8 mouse cellular contexts compared by ENCODE assay signal in genomic region chr8:124052110-124052509, GRCm38 (mm10). TPM values are rescaled to one million over a fixed set of nuclear protein-coding genes. Genes with fewer than 3 reads are reported as not detected.
DNase-seq lines count a peak whose midpoint lies in the region; ATAC-seq and TF ChIP-seq lines count a peak whose summit lies in the region.

No protein-coding gene starts in this region.

- no peak; the same call in 1 of the 2 replicates for ATAC-seq in limb, embryonic 14.5 days (ENCODE audit: low FRiP score, low read depth)
- ATAC-seq in midbrain, postnatal 0 days (ENCODE audit: low FRiP score), result peak; percentile 60; the same call in 1 of the 2 replicates

- H3K4me2 ChIP-seq in limb, embryonic 14.5 days (replicated peaks; ENCODE audit: low read depth, low read length, severe bottlenecking), result no peak overlapping the region
- H3K4me2 ChIP-seq in midbrain, postnatal 0 days (ENCODE audit: low read depth, low read length, poor library complexity, severe bottlenecking), result no peak overlapping the region

- TF ChIP-seq EP300 in heart, adult 2 months (IDR thresholded peaks at IDR 0.05; ENCODE audit: insufficient read depth, low read depth, low read length), result peak; percentile 97

- peak; percentile 79 for DNase-seq in B cell, adult 2 months
- peak; percentile 69 for DNase-seq in adrenal gland, adult 18-20 months (ENCODE audit: low spot score in 2 of 2)
- peak; percentile 75 for DNase-seq in embryo, embryonic 11 days
- peak; percentile 65 to 83 for DNase-seq in heart, adult 2 months
- DNase-seq in kidney, adult 9 months, result peak; percentile 76
- DNase-seq in limb, embryonic 14.5 days (ENCODE audit: low spot score), result peak; percentile 61
- peak; percentile 79 for DNase-seq in midbrain, postnatal 0 days (ENCODE audit: low spot score)
- DNase-seq in splenic B cell, adult 2 months (ENCODE audit: low read depth, low spot score), result peak; percentile 65

- intact Hi-C loops in heart, adult 2 months (cut with DNase I), result loop anchor here (1.0 to 5.0 kb wide), 3 partner anchors 179 to 297 kb away; partner anchors contain the start of gene Galnt2

- no peaks in the 10 kb centered on the region for H3K9me3 ChIP-seq in limb, embryonic 14.5 days (ENCODE audit: control insufficient read depth, low read length)
- no peaks in the 10 kb centered on the region for H3K9me3 ChIP-seq in midbrain, postnatal 0 days (ENCODE audit: low read length)

- H3K79me2 ChIP-seq in heart, adult 2 months (replicated peaks; ENCODE audit: control insufficient read depth, insufficient read depth, low read length), result no peaks in the 10 kb centered on the region

- no peaks in the 10 kb centered on the region for H3K27me3 ChIP-seq in heart, adult 2 months (ENCODE audit: control insufficient read depth, insufficient read depth, low read length)
- no peaks in the 10 kb centered on the region for H3K27me3 ChIP-seq in limb, embryonic 14.5 days (ENCODE audit: control insufficient read depth, insufficient read depth, low read length)
- no peaks in the 10 kb centered on the region for H3K27me3 ChIP-seq in midbrain, postnatal 0 days (ENCODE audit: insufficient read depth, low read length)
- H3K27me3 ChIP-seq in splenic B cell, adult 2 months (ENCODE audit: control insufficient read depth, insufficient read depth, low read length, poor library complexity, severe bottlenecking), result no peaks in the 10 kb centered on the region

- no peak for TF ChIP-seq POLR2A in heart, adult 2 months (IDR thresholded peaks at IDR 0.05; ENCODE audit: insufficient read depth, low read depth, low read length)
- TF ChIP-seq POLR2A in limb, embryonic 14.5 days (IDR thresholded peaks at IDR 0.05; ENCODE audit: borderline replicate concordance, extremely low read depth, insufficient read depth, insufficient read length), result no peak

- WGBS in heart, adult 2 months, result 28% methylated on average over 3 of the region's 3 CpGs
- whole genome bisulfite sequencing in limb, embryonic 14.5 days, result 31% methylated on average over 3 of the region's 3 CpGs
- WGBS in midbrain, postnatal 0 days, result 12% methylated on average over 3 of the region's 3 CpGs

- H3K4me3 ChIP-seq in heart, adult 2 months, result no peak overlapping the region
- no peak overlapping the region for H3K4me3 ChIP-seq in limb, embryonic 14.5 days (replicated peaks; ENCODE audit: low read length)
- H3K4me3 ChIP-seq in midbrain, postnatal 0 days (ENCODE audit: low read depth, low read length), result no peak overlapping the region

- no peak overlapping the region for H3K9ac ChIP-seq in heart, adult 2 months (ENCODE audit: low read depth, low read length)
- H3K9ac ChIP-seq in limb, embryonic 14.5 days (ENCODE audit: low read depth, low read length, severe bottlenecking), result no peak overlapping the region
- H3K9ac ChIP-seq in midbrain, postnatal 0 days (replicated peaks; ENCODE audit: low read length, poor library complexity, severe bottlenecking), result no peak overlapping the region

- no peak; the same call in 1 of the 2 replicates for TF ChIP-seq CTCF in heart, adult 2 months (IDR thresholded peaks at IDR 0.05)
- TF ChIP-seq CTCF in midbrain, postnatal 0 days (IDR thresholded peaks at IDR 0.05), result peak; percentile 99

- H3K4me1 ChIP-seq in heart, adult 2 months (ENCODE audit: control insufficient read depth, insufficient read depth, low read length), result no peaks in the 10 kb centered on the region
- H3K4me1 ChIP-seq in limb, embryonic 14.5 days (ENCODE audit: control insufficient read depth, insufficient read depth, low read length), result no peaks in the 10 kb centered on the region
- H3K4me1 ChIP-seq in midbrain, postnatal 0 days (ENCODE audit: insufficient read depth, low read length), result no peaks in the 10 kb centered on the region

- H3K27ac ChIP-seq in heart, adult 2 months, result no peak overlapping the region
- H3K27ac ChIP-seq in limb, embryonic 14.5 days (replicated peaks; ENCODE audit: low read depth, low read length), result no peak overlapping the region
- no peak overlapping the region for H3K27ac ChIP-seq in midbrain, postnatal 0 days (ENCODE audit: low read depth, low read length)

- H3K36me3 ChIP-seq in heart, adult 2 months (ENCODE audit: control insufficient read depth, insufficient read depth, low read length), result no peaks in the 10 kb centered on the region
- H3K36me3 ChIP-seq in limb, embryonic 14.5 days (ENCODE audit: control insufficient read depth, insufficient read depth, low read length), result peaks cover 17% of the 10 kb centered on the region
- H3K36me3 ChIP-seq in midbrain, postnatal 0 days (ENCODE audit: insufficient read depth, low read length), result peaks cover 4% of the 10 kb centered on the region
- H3K36me3 ChIP-seq in splenic B cell, adult 2 months (ENCODE audit: control insufficient read depth, insufficient read depth, low read length, poor library complexity, severe bottlenecking), result peaks cover 2% of the 10 kb centered on the region

RNA-seq across cellular contexts. Expression of gene Urb2, which starts 30.8 kb away (rescaled TPM):
- total RNA-seq in adrenal gland, adult 18-20 months (2021), result 10 to 100 TPM; 12.3 to 14.7 TPM
- total RNA-seq in heart, adult 2 months (2021), result 1 to 10 TPM; 6.2 to 6.3 TPM
- 2.6 and 3.5 TPM in 2 replicates for polyA plus RNA-seq in heart, adult 2 months (2012; rRNA removed)
- 11.9 and 12.4 TPM in 2 replicates for polyA plus RNA-seq in limb, embryonic 14.5 days (2012; rRNA removed)
- 6.7 and 7.2 TPM in 2 replicates for polyA plus RNA-seq in limb, embryonic 14.5 days (2014; fragmentation: Nextera tagmentation; extraction: Ambion mirVana)
- 12.0 and 13.2 TPM in 2 replicates for total RNA-seq in midbrain, postnatal 0 days (2014; rRNA removed)
- polyA plus RNA-seq in midbrain, postnatal 0 days (2015; fragmentation: Nextera tagmentation; extraction: Ambion mirVana), result 1.5 and 1.8 TPM in 2 replicates

RNA-seq across cellular contexts. Expression of gene Taf5l, which starts 30.9 kb away (rescaled TPM):
- total RNA-seq in adrenal gland, adult 18-20 months (2021), result 10 to 100 TPM; 22.3 to 22.7 TPM
- 10 to 100 TPM; 12.0 to 13.2 TPM for total RNA-seq in heart, adult 2 months (2021)
- polyA plus RNA-seq in heart, adult 2 months (2012; rRNA removed), result 17.7 and 23.5 TPM in 2 replicates
- 38.8 and 49.3 TPM in 2 replicates for polyA plus RNA-seq in limb, embryonic 14.5 days (2012; rRNA removed)
- polyA plus RNA-seq in limb, embryonic 14.5 days (2014; fragmentation: Nextera tagmentation; extraction: Ambion mirVana), result 48.8 and 49.6 TPM in 2 replicates
- total RNA-seq in midbrain, postnatal 0 days (2014; rRNA removed), result 35.7 and 37.1 TPM in 2 replicates
- 18.6 and 19.5 TPM in 2 replicates for polyA plus RNA-seq in midbrain, postnatal 0 days (2015; fragmentation: Nextera tagmentation; extraction: Ambion mirVana)
